Mouse (Mus musculus) MEL (cell line): ENCODE results near the gene Il17rc. TPM values are rescaled to one million over a fixed set of nuclear protein-coding genes. Genes with fewer than 3 reads are reported as not detected.

Experiments
- DNase-seq: peaks from one replicate; pipeline ENCODE4 v3.0.0; 2011; ENCODE audit warnings: low read depth, low spot score
- H3K27ac ChIP-seq: 2 replicates; pipeline ENCODE4 v1.5.1; 2012; ENCODE audit warnings: low read depth, mild to moderate bottlenecking, control low read depth, low read length, moderate library complexity; ENCODE audit not compliant: control insufficient read depth
- H3K27me3 ChIP-seq, 2 experiments: fragments of 150-350 bp in 1 of 2; sonication (generic) in 1 of 2; 2 replicates each; pipeline ENCODE4 v1.6.1; 2012; ENCODE audit warnings: low read length in 2 of 2, mild to moderate bottlenecking in 2 of 2, improper control_type of control experiment in 1 of 2, moderate library complexity in 1 of 2; ENCODE audit not compliant: insufficient read depth in 2 of 2, control insufficient read depth in 1 of 2
- H3K36me3 ChIP-seq, 2 experiments: 2 replicates each; pipeline ENCODE4 v1.6.1; 2012 to 2014; ENCODE audit warnings: low read length in 2 of 2, improper control_type of control experiment in 1 of 2, inconsistent platforms in 1 of 2, mild to moderate bottlenecking in 1 of 2; ENCODE audit not compliant: insufficient read depth in 2 of 2, control insufficient read depth in 1 of 2
- H3K4me1 ChIP-seq, 2 experiments: fragments of 150-350 bp in 1 of 2; sonication (generic) in 1 of 2; 2 replicates each; pipeline ENCODE4 v1.6.1; 2012; ENCODE audit warnings: low read length in 2 of 2, improper control_type of control experiment in 1 of 2, mild to moderate bottlenecking in 1 of 2; ENCODE audit not compliant: insufficient read depth in 2 of 2, control insufficient read depth in 1 of 2
- H3K4me3 ChIP-seq, 2 experiments: fragments of 150-350 bp in 1 of 2; sonication (generic) in 1 of 2; 2 replicates each; pipeline ENCODE4 v1.5.1; 2012; ENCODE audit warnings: low read depth in 2 of 2, low read length in 2 of 2, mild to moderate bottlenecking in 2 of 2, moderate library complexity in 2 of 2, control low read depth in 1 of 2, improper control_type of control experiment in 1 of 2; ENCODE audit not compliant: control insufficient read depth in 1 of 2, insufficient read depth in 1 of 2
- H3K79me2 ChIP-seq: 2 replicates; pipeline ENCODE4 v1.6.1; 2012; ENCODE audit warnings: mild to moderate bottlenecking, low read length, moderate library complexity; ENCODE audit not compliant: control insufficient read depth, poor library complexity, insufficient read depth
- H3K9ac ChIP-seq: 2 replicates; pipeline ENCODE4 v1.6.1; 2012; ENCODE audit warnings: low read depth, mild to moderate bottlenecking, control low read depth, low read length, moderate library complexity; ENCODE audit not compliant: control insufficient read depth, poor library complexity, severe bottlenecking
- H3K9me3 ChIP-seq: fragments of 150-350 bp; sonication (generic); replicated peaks from 2 replicates; pipeline ENCODE4 v1.6.1; 2012; ENCODE audit warnings: mild to moderate bottlenecking, low read length, improper control_type of control experiment, moderate library complexity; ENCODE audit not compliant: insufficient read depth
- BHLHE40 ChIP-seq: IDR thresholded peaks from 2 replicates; pipeline ENCODE4 v1.6.1; 2012; ENCODE audit warnings: low read depth, mild to moderate bottlenecking, inconsistent platforms, low read length, improper control_type of control experiment, borderline replicate concordance
- CHD1 ChIP-seq: IDR thresholded peaks from 2 replicates; pipeline ENCODE4 v1.6.1; 2012; ENCODE audit warnings: low read depth, mild to moderate bottlenecking, inconsistent platforms, low read length, improper control_type of control experiment
- CHD2 ChIP-seq: IDR thresholded peaks from 2 replicates; pipeline ENCODE4 v1.6.1; 2011; ENCODE audit warnings: low read length, improper control_type of control experiment
- CTCF ChIP-seq, 3 experiments: IDR thresholded peaks in 2 of 3; conservative IDR thresholded peaks in 1 of 3; 2 replicates each; pipeline ENCODE4 v1.5.1; 2011 to 2012; ENCODE audit warnings: low read length in 3 of 3, low read depth in 2 of 3, mild to moderate bottlenecking in 2 of 3, improper control_type of control experiment in 1 of 3, inconsistent platforms in 1 of 3, mixed read lengths in 1 of 3, moderate library complexity in 1 of 3; ENCODE audit not compliant: control insufficient read depth in 1 of 3, insufficient read depth in 1 of 3, poor library complexity in 1 of 3, severe bottlenecking in 1 of 3
- ELF1 ChIP-seq: IDR thresholded peaks from 2 replicates; pipeline ENCODE4 v1.6.1; 2014; ENCODE audit warnings: low read depth, mild to moderate bottlenecking, inconsistent platforms, low read length, improper control_type of control experiment, moderate library complexity
- ETS1 ChIP-seq: IDR thresholded peaks from 2 replicates; pipeline ENCODE4 v1.6.1; 2012; ENCODE audit warnings: low read depth, mild to moderate bottlenecking, inconsistent platforms, low read length, improper control_type of control experiment, moderate library complexity
- GABPA ChIP-seq: IDR thresholded peaks from 2 replicates; pipeline ENCODE4 v1.6.1; 2012; ENCODE audit warnings: low read depth, mild to moderate bottlenecking, inconsistent platforms, low read length, improper control_type of control experiment, moderate library complexity
- GATA1 ChIP-seq: IDR thresholded peaks from 2 replicates; pipeline ENCODE4 v1.6.1; 2011; ENCODE audit warnings: low read depth, low read length, improper control_type of control experiment
- JUND ChIP-seq: IDR thresholded peaks from 2 replicates; pipeline ENCODE4 v1.6.1; 2011; ENCODE audit warnings: low read depth, mild to moderate bottlenecking, improper control_type of control experiment, low read length
- KAT2A ChIP-seq: conservative IDR thresholded peaks from 2 replicates; pipeline ENCODE4 v1.6.1; 2012; ENCODE audit warnings: low read depth, low read length, improper control_type of control experiment, inconsistent platforms
- MAFK ChIP-seq: IDR thresholded peaks from 2 replicates; pipeline ENCODE4 v1.6.1; 2011; ENCODE audit warnings: low read depth, mild to moderate bottlenecking, low read length, improper control_type of control experiment, borderline replicate concordance
- MXI1 ChIP-seq: IDR thresholded peaks from 2 replicates; pipeline ENCODE4 v1.6.1; 2011; ENCODE audit warnings: mild to moderate bottlenecking, low read depth, low read length, improper control_type of control experiment
- MYB ChIP-seq: IDR thresholded peaks from 2 replicates; pipeline ENCODE4 v1.6.1; 2011; ENCODE audit warnings: mild to moderate bottlenecking, low read depth, low read length, improper control_type of control experiment
- MYC ChIP-seq: IDR thresholded peaks from 2 replicates; pipeline ENCODE4 v1.6.1; 2011; ENCODE audit warnings: low read depth, mild to moderate bottlenecking, low read length, improper control_type of control experiment, moderate library complexity
- NELFE ChIP-seq: IDR thresholded peaks from 2 replicates; pipeline ENCODE4 v1.6.1; 2011; ENCODE audit warnings: low read depth, low read length, improper control_type of control experiment
- NRF1 ChIP-seq: IDR thresholded peaks from 2 replicates; pipeline ENCODE4 v1.6.1; 2014; ENCODE audit warnings: low read depth, mild to moderate bottlenecking, inconsistent platforms, low read length, improper control_type of control experiment, moderate library complexity; ENCODE audit not compliant: poor library complexity, insufficient read depth, severe bottlenecking
- POLR2A ChIP-seq, 2 experiments: IDR thresholded peaks; 2 replicates each; pipeline ENCODE4 v1.6.1; 2011 to 2012; ENCODE audit warnings: low read length in 2 of 2, mild to moderate bottlenecking in 2 of 2, control low read depth in 1 of 2, improper control_type of control experiment in 1 of 2, low read depth in 1 of 2, moderate library complexity in 1 of 2; ENCODE audit not compliant: control insufficient read depth in 1 of 2, insufficient read depth in 1 of 2, poor library complexity in 1 of 2
- POLR2AphosphoS2 ChIP-seq: IDR thresholded peaks from 2 replicates; pipeline ENCODE4 v1.6.1; 2011; ENCODE audit warnings: low read length, improper control_type of control experiment
- RAD21 ChIP-seq: IDR thresholded peaks from 2 replicates; pipeline ENCODE4 v1.6.1; 2011; ENCODE audit warnings: mild to moderate bottlenecking, low read depth, low read length, improper control_type of control experiment
- RCOR1 ChIP-seq: IDR thresholded peaks from 2 replicates; pipeline ENCODE4 v1.6.1; 2012; ENCODE audit warnings: low read depth, mild to moderate bottlenecking, inconsistent platforms, low read length, improper control_type of control experiment
- SIN3A ChIP-seq: IDR thresholded peaks from 2 replicates; pipeline ENCODE4 v1.6.1; 2012; ENCODE audit warnings: low read length, improper control_type of control experiment, inconsistent platforms
- TAL1 ChIP-seq: IDR thresholded peaks from 2 replicates; pipeline ENCODE4 v1.6.1; 2012; ENCODE audit warnings: mild to moderate bottlenecking, inconsistent platforms, low read length, moderate library complexity, mixed read lengths
- TCF12 ChIP-seq: IDR thresholded peaks from 2 replicates; pipeline ENCODE4 v1.6.1; 2014; ENCODE audit warnings: low read depth, mild to moderate bottlenecking, inconsistent platforms, low read length, improper control_type of control experiment, moderate library complexity
- UBTF ChIP-seq: IDR thresholded peaks from 2 replicates; pipeline ENCODE4 v1.6.1; 2012; ENCODE audit warnings: low read depth, mild to moderate bottlenecking, inconsistent platforms, low read length, improper control_type of control experiment, moderate library complexity, borderline replicate concordance; ENCODE audit not compliant: insufficient read depth
- USF2 ChIP-seq, 2 experiments: IDR thresholded peaks; 2 replicates each; pipeline ENCODE4 v1.6.1; 2011 to 2012; ENCODE audit warnings: improper control_type of control experiment in 2 of 2, low read length in 2 of 2, borderline replicate concordance in 1 of 2, inconsistent platforms in 1 of 2, low read depth in 1 of 2, mild to moderate bottlenecking in 1 of 2; ENCODE audit not compliant: insufficient read depth in 1 of 2
- ZKSCAN1 ChIP-seq: IDR thresholded peaks from 2 replicates; pipeline ENCODE4 v1.6.1; 2012; ENCODE audit warnings: low read depth, mild to moderate bottlenecking, inconsistent platforms, low read length, improper control_type of control experiment, moderate library complexity
- ZMIZ1 ChIP-seq: IDR thresholded peaks from 2 replicates; pipeline ENCODE4 v1.6.1; 2012; ENCODE audit warnings: low read depth, mild to moderate bottlenecking, inconsistent platforms, low read length, improper control_type of control experiment, moderate library complexity
- polyA plus RNA-seq, 2 experiments: library from polyadenylated mRNA; stranded (reverse) in 1 of 2; unstranded in 1 of 2; fragments of >175 nt in 1 of 2; fragments of >200 nt in 1 of 2; gene quantifications; 2 replicates each; pipeline versions ENCODE4 v1.2.1 to v1.2.4; 2012; ENCODE audit warnings: low replicate concordance in 2 of 2, low read depth in 1 of 2; ENCODE audit not compliant: insufficient read length in 2 of 2, insufficient read depth in 1 of 2, missing spikeins in 1 of 2
- total RNA-seq: library from RNA; depleted of rRNA; stranded (reverse); fragments of 300-350 nt; gene quantifications from 2 replicates; pipeline ENCODE4 v1.2.3, GENCODE M21; 2012

Gene Il17rc
- total and polyA plus RNA-seq, 3 experiments: 1.2 to 1.8 TPM; not detected in 1

- no peaks in the 10 kb centered on the region for H3K36me3 ChIP-seq
- peaks cover 0 to 3% of the 10 kb centered on the region in 2 experiments; a peak in 2 of 4 replicates for H3K4me1 ChIP-seq
- H3K79me2 ChIP-seq: 0 out of 2 replicates have a peak, but pooled peaks cover 2% of the 10 kb centered on the region
- DNase-seq: no peak
- no peak overlapping the region for H3K27ac ChIP-seq
- no peak overlapping the region for H3K4me3 ChIP-seq
- no peak overlapping the region for H3K9ac ChIP-seq
- TF ChIP-seq GATA1 (no peak), ETS1 (no peak), USF2 (IDR thresholded peaks at IDR 0.05; ENCODE audit: borderline replicate concordance in 1 of 2, insufficient read depth in 1 of 2, low read depth in 1 of 2, low read length in 2 of 2) (no peak), NELFE (no peak), MYB (no peak), MYC (no peak), CTCF (IDR thresholded peaks at IDR 0.05 in 2 of 3, conservative IDR thresholded peaks at IDR 0.05 in 1 of 3; ENCODE audit: control insufficient read depth in 1 of 3, insufficient read depth in 1 of 3, low read depth in 2 of 3, low read length in 3 of 3, poor library complexity in 1 of 3, severe bottlenecking in 1 of 3) (no peak), JUND (no peak), POLR2A (IDR thresholded peaks at IDR 0.05; ENCODE audit: control insufficient read depth in 1 of 2, insufficient read depth in 1 of 2, low read depth in 1 of 2, low read length in 2 of 2, poor library complexity in 1 of 2) (no peak), BHLHE40 (no peak), GABPA (no peak), KAT2A (no peak), POLR2AphosphoS2 (no peak)
- no peaks in the 10 kb centered on the region for H3K9me3 ChIP-seq
- H3K27me3 ChIP-seq: peaks cover 2 to 5% of the 10 kb centered on the region in 2 experiments; a peak in 1 of 4 replicates
Measured at GRCm38 (mm10) chr6:113478906-113479305, 7.7 kb downstream of the Il17rc start.

- Histone ChIP-seq H3K4me1 (peaks cover 0 to 8% of the 10 kb centered on the region in 2 experiments; a peak in 1 of 4 replicates), H3K27me3 (peaks cover 2 to 4% of the 10 kb centered on the region in 2 experiments; a peak in 1 of 4 replicates), H3K79me2 (0 out of 2 replicates have a peak, but pooled peaks cover 2% of the 10 kb centered on the region), H3K9me3 (no peaks in the 10 kb centered on the region), H3K9ac (no peak overlapping the region), H3K36me3 (0 out of 4 replicates have a peak, but pooled peaks cover 0 to 5% of the 10 kb centered on the region in 2 experiments), H3K4me3 (no peak overlapping the region), H3K27ac (no peak overlapping the region)
- TF ChIP-seq ZMIZ1: no peak
- no peak for TF ChIP-seq SIN3A
- TF ChIP-seq TAL1: no peak
- TF ChIP-seq MAFK: no peak
- no peak for TF ChIP-seq POLR2A (IDR thresholded peaks at IDR 0.05; ENCODE audit: control insufficient read depth in 1 of 2, insufficient read depth in 1 of 2, low read depth in 1 of 2, low read length in 2 of 2, poor library complexity in 1 of 2)
- TF ChIP-seq ZKSCAN1: no peak
- TF ChIP-seq MXI1: no peak
- no peak for TF ChIP-seq NRF1
- TF ChIP-seq RCOR1: no peak
- TF ChIP-seq GATA1: no peak
- TF ChIP-seq TCF12: no peak
- no peak for TF ChIP-seq UBTF
- TF ChIP-seq CHD2: no peak
- no peak for TF ChIP-seq CHD1
- no peak for TF ChIP-seq NELFE
- TF ChIP-seq ELF1: no peak
- no peak for TF ChIP-seq CTCF (IDR thresholded peaks at IDR 0.05 in 2 of 3, conservative IDR thresholded peaks at IDR 0.05 in 1 of 3; ENCODE audit: control insufficient read depth in 1 of 3, insufficient read depth in 1 of 3, low read depth in 2 of 3, low read length in 3 of 3, poor library complexity in 1 of 3, severe bottlenecking in 1 of 3)
- TF ChIP-seq GABPA: no peak
- TF ChIP-seq RAD21: no peak
- DNase-seq: no peak
Measured at GRCm38 (mm10) chr6:113480555-113481373, 9.5 kb downstream of the Il17rc start.
